Mouse (Mus musculus) activated CD4-positive, CD25-positive, alpha-beta regulatory T cell, adult 4 months (primary cell): ENCODE data around the gene Nfatc4. TPM values are rescaled to one million over a fixed set of nuclear protein-coding genes. Genes with fewer than 3 reads are reported as not detected.

Experiments used
- ATAC-seq: one replicate; pipeline ENCODE4 v1.8.0; 2017
- polyA plus RNA-seq, 2 experiments: library from polyadenylated mRNA; unstranded; fragments of 100-300 nt; shearing (Covaris generic); gene quantifications; one replicate each; pipeline ENCODE4 v1.2.1; 2017

The Nfatc4 gene
- polyA plus RNA-seq, 2 experiments from 2014 or later: not detected

DNA sequence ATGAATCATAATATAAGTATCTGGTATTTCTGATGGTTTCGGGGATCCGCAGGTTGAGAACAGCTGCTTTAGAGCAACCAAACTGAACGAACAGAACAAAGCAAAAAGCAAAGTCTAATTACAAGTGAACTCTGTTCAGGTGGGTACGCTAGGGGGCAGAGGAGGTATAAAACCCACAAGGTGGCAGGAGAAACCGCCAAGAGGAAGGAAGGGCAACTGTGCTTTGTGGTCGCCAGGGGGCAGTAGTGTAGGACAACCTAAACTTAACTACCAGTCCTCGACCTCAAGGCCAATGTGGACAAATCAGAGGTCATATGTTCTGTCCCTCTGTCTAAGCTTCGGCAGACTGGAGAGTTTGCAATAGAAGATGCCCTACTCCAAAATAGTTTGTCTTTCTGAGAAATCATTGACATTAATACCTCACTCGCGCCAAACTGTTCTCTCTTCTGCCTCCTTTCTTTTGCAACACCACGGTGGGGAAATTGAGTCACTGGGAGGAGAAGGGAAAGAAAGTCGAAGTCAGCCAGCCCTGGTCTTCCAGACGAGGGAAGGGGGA lies 431 bp upstream of the Nfatc4 start:
- ATAC-seq: peak; percentile 78

DNA sequence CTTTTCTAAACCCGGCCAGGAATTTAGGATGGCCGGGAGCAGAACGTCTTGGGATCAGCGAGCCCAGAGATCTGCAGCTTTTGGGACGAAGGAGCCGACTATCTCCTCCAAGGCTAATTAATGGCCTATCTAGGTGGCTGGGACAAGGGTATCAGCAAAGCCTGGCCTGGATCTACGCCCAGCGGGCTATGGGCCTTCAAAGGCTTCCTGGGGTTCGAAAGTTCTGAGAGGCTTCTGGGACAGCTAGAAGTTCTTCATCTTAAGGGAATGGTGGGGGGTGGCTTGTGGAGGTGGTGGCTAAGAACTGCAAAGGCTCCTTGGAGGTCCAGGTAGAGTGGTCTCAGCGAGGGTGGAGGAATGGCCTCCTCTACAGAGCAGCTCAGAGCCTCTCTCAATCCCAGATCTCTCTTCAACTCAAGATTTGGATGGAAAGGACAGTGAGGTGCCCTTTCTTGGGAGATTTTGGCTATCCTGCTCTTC lies 1.1 kb downstream of the Nfatc4 start:
- ATAC-seq: no peak

DNA sequence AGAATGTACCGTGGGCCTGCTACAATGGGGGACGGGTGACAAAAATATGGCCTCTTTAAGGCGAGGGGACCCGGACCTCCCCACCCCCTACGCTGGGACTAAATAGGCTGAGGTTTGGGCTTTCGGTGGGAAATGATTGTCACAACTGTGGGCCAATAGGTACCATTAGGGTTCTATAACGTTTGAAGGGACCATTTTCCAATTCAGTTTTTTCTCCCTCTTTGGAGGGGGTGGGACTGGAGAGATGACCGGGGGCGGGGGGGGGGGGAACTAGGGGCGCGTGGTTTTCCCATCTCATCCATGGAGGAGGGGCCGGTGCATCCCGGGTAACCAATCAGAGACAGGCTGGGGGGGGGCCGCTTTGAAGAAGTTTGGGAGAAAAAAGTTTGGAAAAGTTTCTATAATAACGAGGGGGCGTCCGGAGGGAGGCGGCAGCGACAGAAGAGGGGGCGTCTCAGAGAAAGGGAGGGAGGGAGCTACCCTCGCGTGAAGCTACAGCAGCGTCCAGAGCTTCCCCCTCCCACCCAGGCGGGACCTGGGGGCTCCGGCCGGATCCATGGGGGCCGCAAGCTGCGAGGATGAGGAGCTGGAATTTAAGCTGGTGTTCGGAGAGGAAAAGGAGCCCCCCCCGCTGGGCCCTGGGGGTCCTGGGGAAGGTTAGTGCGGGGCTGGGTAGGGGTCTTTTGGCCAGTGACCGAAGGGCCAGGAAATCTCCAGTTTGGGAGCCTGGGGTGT lies 1.7 kb downstream of the Nfatc4 start:
- ATAC-seq: no peak

DNA sequence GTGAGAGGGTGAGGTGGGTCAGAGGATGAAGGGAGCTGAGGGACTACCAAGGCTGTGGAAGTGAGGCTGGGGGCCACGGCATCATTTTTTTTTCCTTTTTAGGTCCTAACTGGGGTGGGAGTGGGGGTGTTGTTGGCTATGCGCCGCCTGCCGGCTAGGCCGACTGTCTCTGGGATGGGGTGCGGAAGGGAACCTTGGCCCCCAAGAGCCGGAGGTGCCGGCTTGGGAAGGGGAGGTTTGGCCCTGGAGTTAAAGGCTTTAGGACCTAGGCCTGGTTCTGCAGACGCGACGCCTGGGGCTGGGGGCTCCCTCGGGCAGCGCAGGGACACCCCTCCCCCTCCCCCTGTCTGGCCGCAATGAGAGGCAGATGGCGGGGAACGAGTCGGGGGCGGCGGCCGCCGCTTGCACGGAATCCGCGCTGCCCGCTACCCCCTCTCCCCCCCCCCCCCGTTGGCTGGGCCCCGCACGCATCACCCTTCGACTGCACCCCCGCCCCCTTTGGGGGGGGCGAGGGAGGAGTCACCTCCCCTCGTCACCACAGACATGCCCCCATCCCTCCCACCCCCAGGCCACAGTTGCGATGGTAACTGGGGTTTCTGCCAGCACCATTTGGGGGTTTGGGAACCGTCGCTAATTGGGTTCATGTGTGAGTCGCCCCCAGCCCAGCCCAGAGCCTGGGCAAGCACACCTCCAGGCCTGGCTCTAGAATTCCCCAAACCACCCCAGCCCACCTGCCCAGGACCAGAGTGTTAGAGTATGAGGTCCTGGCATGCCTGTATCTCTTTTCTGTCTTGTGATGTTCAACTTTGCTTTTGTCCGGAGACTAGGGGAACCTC lies 2.5 kb downstream of the Nfatc4 start:
- no peak for ATAC-seq

DNA sequence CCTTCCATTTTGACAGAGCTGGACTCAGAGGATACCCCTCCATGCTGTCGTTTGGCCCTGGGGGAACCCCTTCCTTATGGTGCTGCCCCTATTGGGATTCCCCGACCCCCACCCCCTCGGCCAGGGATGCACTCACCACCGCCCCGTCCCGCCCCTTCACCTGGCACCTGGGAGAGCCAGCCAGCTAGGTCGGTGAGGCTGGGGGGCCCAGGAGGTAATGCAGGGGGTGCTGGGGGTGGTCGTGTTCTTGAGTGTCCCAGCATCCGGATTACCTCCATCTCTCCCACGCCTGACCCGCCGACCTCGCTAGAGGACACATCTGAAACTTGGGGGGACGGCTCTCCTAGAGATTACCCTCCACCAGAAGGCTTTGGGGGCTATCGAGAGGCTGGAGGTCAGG lies 3.2 kb downstream of the Nfatc4 start:
- ATAC-seq: no peak

DNA sequence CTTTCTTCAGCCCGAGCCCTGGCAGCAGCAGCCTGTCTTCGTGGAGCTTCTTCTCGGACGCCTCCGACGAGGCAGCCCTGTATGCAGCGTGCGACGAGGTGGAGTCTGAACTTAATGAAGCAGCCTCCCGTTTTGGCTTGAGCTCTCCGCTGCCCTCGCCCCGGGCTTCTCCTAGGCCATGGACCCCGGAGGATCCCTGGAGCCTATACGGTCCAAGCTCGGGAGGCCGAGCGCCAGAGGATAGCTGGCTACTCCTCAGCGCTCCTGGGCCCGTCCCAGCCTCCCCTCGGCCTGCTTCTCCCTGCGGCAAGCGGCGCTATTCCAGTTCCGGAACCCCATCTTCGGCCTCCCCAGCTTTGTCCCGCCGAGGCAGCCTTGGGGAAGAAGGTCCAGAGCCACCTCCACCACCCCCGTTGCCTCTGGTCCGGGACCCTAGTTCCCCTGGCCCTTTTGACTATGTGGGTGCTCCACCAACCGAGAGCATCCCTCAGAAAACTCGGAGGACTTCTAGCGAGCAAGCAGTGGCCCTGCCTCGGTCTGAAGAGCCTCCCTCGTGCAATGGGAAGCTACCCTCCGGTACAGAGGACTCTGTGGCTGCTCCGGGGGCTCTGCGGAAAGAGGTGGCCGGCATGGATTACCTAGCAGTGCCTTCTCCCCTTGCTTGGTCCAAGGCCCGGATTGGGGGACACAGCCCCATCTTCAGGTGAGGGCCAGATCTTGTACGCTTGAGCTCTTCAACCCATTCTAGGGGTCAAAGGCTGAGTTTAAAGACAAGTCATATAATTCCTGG lies 3.8 kb downstream of the Nfatc4 start:
- ATAC-seq: no peak

DNA sequence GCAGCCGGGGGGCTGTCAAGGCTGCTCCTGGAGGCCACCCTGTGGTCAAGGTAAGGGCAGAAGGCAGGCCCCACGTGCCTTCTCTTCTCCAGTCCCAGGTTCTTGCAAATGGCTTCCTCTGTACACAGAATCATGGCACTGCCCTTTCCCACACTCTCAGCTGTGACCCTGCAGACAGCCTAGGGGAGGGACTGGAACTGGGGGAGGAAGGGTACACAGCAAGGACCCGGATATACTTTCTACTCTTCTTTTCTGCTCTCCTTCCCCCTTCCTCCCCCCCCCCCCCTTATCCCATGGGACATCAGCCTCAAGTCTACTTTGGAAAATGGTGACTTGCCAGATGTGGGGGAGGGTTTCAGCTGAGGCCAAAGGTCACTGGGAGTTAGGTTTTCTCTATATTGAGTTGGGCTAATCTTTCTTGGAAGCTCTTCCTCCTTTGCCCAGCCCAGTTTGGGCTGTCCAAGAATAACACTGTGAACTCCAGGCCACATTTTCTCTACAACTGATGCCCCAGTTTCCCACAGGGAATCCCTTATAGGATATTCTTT lies 5.8 kb downstream of the Nfatc4 start:
- ATAC-seq: no peak

DNA sequence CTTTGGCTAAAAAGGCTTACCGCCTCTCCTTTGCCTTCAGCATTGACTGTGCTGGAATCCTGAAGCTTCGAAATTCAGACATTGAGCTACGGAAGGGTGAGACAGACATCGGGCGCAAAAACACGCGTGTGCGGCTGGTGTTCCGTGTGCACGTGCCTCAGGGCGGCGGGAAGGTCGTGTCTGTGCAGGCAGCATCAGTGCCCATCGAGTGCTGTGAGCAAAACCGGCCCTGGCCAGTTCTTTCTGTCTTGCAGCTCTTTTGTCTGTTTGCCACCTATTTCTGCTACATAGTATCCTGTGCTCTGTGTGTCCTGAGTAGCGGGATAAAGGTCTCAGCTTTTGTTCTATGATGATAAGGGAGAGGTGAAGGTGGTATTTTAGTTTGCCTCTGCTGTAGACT lies 6.9 kb downstream of the Nfatc4 start:
- no peak for ATAC-seq

DNA sequence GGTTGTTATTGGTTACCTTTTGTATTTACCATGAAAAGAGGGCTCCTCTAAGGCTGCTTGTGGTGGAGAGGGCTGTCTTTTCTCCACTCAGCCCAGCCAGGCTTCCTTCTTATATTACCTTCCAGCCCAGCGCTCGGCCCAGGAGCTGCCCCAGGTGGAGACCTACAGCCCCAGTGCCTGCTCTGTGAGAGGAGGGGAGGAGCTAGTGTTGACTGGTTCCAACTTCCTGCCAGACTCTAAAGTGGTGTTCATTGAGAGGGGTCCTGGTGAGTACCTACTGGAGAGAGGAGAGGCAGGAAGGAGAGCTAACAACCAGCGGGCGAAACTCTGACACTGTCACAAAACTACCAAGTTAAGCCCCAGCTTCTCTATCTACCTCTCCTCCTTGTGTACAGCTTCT lies 7.4 kb downstream of the Nfatc4 start:
- no peak for ATAC-seq

DNA sequence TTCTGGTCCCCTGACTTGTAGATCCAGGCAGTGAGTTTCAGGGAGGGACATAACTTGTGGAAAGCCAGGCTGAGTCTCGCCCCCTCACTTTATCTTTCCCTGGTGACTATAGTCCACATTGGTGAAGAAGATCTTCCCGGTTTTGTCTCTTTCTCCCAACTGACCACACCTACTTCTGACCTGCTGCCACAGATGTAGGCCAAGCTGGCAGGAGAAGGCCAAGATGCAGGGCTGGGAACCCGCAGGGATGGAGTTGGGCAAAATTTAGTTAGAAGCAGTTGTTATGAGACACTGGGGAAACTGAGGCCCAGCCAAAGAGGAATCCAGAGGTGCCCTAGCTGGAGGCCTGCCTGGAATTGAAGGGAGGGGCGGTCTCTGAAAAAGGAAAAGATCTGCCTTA lies 10.2 kb downstream of the Nfatc4 start:
- no peak for ATAC-seq

DNA sequence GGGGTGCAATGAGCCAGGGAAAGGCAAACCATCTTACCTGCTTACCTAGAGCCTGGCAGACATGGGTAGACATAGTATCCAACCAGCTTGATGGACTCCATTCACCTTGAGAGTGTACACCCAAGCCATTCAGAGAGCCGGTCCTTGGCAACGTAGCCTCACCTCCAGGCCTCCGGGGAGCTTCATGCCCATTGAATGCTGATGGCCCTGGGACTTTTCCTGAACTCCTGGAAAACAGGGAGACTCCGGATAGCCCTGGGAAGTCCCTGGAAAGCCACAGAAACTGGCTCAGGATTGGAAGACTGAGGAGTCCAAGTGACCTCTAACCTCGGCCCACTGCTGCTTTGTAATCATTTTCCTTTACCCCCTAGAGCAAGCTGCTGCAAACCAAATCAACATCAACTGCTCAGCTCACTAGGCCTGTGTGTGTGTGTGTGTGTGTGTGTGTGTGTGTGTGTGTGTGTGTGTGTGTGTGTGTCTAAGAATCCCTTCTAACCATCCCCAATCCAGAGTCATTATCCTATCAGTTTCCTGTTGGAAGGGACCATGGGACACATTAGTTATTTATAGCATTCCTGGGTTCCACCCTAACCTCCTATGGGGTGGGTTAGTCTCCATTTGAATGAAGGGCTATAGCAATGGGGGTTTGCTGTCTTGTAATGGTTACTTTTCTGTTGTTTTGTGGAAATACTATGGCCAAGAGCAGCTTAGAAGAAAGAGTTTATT lies 12.0 kb downstream of the Nfatc4 start:
- ATAC-seq: no peak

DNA sequence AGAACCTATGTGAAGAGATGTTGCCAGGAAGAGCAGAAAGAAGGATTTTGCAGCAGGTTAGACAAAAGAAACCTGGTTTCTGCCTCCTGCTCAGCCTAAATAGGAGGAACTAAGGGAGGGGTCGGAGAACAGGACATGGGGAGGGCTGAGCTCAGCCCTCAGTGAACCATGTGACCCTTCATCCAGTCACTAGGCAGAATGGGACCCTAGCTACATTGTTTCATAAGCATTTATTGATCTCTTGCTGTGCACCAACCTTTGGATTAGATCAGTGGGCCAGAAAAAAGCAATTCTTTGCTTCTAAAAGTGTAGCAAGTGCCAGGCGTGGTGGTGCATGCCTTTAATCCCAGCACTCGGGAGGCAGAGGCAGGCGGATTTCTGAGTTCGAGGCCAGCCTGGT lies 15.4 kb downstream of the Nfatc4 start:
- ATAC-seq: no peak

DNA sequence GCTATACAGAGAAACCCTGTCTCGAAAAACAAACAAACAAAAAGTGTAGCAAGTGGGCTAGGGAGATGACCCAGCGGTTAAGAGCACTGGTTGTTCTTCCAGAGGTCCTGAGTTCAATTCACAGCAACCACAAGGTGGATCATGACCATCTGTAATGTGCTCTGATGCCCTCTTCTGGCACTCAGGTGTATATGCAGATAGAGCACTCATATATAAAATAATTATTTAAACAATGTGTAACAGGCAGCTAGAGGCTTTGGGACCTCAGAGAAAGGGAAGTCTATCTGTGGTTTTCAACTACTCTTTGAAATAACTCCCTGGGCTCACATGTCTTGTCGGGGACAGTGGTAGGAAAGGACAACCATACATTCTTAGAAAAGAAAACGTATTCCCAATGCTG lies 15.8 kb downstream of the Nfatc4 start:
- ATAC-seq: no peak

DNA sequence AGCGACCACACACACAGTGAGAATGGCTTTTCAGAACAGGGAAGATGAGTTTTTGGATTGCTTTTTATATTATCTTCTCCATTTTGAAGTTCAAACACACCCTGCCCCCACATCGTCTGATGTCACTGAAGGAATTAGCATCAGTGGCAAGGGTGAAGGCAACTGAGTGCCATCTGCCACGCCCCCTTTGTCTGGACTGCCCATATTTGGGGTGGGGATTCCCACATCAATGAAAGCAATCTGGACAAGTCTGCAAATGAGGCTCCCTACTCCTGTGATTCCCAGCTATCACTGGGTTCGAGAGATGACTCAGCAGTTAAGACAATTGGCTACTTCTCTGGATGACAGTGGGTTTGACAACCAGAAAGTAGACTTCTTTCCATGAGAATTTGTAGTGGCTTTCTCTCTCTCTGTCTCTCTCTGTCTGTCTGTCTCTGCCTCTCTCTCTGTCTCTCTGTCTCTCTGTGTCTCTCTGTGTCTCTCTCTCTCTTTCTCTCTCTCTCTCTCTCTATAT lies 18.0 kb downstream of the Nfatc4 start:
- ATAC-seq: no peak

DNA sequence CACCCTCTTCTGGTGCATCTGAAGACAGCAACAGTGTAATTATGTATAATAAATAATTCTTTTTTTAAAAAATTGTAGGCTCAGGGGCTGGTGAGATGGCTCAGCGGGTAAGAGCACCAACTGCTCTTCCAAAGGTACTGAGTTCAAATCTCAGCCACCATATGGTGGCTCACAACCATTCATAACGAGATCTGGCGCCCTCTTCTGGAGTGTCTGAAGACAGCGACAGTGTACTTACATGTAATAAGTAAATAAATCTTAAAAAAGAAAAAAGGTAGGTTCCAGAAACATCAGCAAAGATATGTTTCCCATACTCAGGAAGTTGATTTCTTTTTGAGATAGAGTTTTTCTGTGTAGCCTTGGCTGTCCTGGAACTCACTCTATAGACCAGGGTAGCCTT lies 19.9 kb downstream of the Nfatc4 start:
- no peak for ATAC-seq

DNA sequence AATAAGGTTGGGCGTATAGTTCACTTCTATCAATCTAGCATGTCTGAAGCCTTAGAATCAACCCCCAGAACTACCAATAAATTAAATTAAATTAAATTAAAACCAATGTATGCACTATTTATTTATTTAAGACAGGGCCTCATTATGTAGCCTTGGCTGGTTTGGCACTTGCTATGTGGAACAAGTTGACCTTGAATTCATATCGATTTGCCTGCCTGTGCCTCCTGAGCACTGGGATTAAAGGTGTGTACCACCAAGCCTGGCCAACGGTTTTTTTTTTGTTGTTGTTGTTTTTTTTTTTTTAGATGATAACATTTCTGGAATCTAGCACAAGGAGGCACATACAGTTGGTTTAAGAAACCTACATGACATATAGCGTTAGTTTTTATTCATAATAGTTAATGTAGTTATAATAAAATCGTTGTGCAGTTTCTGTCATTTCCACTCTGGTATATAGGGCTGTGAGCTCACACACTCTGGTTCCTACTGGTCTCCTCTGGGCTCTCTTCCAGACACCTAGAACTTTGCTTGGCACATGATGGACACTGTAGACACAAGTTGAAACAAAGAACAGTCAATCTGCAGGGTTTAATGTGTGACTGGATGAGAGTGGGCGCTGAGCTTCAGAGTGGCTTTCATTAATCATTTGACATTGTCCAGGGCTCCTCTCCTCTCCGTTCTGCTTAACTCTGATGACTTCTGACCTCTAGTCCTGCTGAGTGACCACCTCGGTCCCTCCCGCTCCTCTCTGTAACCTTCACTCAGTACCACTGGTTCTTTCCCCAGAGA lies 22.8 kb downstream of the Nfatc4 start:
- no peak for ATAC-seq

DNA sequence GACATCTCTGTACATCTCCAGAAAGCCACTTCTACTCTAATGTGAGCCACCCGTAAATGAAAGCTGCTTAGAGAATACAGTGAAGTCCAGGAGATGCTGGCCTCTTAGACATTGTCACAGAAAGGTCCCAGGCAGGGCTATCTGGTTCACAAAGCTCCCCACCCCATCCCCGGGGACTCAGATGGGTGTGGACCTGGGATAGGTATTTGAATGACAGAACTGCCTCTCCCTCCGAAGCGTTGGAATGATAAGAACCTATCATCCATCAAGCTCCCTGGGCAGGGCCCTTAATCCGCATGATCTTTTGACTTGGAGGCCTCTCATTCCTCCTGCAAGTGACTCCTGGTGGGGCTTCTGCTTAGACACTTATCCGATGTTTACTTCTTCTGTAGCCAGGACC lies 27.9 kb downstream of the Nfatc4 start:
- no peak for ATAC-seq

DNA sequence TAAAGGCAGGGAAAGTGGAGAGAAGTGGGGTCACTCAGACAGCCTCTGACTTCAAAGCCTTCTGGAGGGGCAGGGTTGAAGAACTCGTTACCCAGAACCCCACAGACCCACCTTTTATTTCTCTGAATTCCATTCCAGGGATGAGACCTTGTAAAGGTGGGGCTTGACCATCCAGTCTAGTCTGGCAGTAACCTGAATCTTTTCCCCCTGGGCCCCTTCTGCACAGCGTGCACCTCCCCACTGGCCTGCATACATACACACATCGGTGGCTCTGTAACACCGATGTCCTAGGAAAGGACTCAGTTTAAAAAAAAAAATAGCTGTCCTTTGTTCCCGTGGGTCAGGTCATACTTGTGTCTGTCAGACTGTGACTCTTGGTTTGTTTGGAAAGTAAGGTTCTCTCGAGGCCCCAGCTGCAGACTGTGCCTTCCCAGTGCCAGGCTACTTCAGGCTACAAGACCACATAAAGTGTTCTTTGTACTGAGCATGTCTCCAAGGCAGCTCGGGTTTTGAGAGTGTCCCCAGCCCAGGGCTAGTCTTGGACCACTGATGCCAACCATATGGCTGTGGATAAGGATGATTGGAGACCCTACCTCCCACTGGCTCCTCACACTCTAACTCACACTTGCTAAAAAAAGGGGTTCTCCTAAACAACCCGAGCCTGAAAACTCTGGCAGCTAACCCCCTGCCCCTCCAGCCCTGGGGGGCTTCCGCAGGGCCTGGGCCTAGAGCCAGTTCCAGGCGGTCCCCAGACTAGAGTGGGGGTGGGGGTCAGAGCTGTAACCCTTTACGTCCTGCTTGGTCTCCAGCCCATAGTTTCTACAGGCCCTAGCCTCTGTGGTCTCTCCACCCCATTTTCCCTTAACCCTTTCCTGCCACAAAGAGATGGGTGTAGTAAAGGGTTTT lies 30.0 kb downstream of the Nfatc4 start:
- ATAC-seq: no peak

DNA sequence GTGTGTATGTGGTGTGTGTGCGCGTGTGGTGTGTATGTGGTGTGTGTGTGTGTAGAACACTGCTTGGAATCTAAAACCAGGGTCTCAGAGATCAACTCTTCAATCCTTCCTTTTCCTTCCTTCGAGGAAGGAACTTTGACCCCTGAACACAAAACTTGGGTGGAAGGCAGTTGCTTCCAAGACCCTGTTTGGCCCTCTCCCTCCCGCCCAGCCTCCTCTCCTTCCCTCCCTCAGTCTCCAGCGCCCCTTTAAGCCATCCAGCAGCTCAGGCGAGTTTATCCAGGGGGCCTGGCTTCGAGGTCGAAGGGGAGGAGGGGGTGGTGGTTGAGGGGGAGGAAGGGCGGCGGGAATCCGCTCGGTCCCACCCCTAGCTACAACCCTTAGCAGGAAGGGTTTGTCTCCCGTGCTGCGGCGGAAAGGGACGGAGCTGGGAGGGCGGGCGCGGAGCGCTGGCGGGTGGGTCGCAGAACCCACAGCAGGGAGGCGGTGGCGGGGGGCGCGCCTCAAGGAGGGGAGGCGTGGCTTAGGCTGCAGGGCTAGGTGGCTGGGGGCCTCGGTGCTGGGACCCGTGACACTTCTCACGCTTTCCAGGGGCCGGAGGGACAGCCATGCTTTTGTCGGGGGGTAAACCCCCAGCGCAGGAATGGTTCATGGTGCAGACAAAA lies 30.8 kb downstream of the Nfatc4 start, which contains the start of gene Nynrin:
Nynrin (plus strand) TSS at position 390 of the 665 bp plus-strand sequence.
- no peak for ATAC-seq
